Mouse (Mus musculus) urinary bladder, postnatal 36 days (tissue): ENCODE data around the gene Rac2.

ENCODE experiments used
- DNase-seq, 2 experiments: peaks; one replicate each; pipeline ENCODE4 v3.0.0; 2022; ENCODE audit warnings: low spot score in 2 of 2, mixed read lengths in 1 of 2

The Rac2 gene

DNA sequence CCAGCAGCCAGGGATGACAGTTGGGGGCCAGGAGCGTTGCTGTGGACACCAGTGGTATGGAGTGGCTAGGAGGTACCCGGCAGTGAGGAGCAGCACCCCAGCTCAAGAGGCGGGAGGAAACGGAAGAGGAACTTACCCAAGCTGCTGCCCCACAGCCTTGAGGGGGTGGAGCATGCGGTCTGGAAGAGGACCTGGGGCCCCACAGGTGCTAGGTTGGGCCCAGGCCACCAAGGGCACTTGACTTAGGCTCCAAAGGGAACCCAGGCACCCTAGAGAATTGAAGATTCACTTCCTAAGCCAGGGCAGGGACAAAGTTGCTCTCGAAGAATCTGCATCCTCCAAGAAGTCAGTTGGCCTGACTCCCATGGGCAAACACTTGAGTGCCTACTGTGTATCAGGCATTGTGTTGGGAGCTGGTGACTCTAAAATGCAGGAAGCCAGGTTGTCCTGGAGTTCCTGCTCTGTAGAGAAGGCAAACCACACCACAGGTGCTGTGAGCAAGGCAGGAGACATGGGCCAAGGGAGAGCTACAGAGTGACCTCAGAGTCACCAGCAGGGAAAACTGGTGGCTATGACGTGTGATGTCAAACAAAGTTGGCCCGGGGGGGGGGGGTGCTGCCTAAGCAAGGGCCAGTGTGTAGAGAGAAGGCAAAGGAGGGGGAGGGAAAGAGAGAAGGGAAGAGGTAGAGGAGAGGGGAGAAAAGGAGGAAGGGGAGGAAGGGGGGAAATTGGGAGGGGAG, at the start of gene Rac2:
TSS of gene Rac2 (minus strand) at position 126 of the 740 bp plus-strand sequence.
- no peak for DNase-seq

GRCm38 (mm10) chr15:78616973-78617372, 44.4 kb upstream of the Rac2 start:
- DNase-seq: no peak

DNA sequence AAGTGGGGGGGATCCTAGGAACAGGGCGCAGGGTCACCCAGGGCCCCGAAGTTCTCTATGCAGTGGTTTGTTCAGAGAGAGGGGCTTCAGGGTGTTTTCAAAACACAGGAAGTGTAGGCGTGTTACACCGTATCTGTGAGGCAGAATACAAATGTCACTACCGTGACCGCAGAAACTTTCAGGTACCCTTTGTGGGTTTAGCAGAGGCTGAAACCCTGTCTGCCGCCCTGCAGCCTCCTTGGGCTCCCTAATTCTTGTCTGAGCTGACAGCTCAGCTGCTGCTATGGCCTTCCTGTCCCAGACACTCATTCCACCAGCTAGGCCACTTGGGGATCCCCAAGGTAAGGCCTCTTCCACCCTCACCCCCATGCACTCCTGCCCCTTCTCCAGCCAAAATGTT, 42.0 kb upstream of the Rac2 start:
- no peak for DNase-seq

DNA sequence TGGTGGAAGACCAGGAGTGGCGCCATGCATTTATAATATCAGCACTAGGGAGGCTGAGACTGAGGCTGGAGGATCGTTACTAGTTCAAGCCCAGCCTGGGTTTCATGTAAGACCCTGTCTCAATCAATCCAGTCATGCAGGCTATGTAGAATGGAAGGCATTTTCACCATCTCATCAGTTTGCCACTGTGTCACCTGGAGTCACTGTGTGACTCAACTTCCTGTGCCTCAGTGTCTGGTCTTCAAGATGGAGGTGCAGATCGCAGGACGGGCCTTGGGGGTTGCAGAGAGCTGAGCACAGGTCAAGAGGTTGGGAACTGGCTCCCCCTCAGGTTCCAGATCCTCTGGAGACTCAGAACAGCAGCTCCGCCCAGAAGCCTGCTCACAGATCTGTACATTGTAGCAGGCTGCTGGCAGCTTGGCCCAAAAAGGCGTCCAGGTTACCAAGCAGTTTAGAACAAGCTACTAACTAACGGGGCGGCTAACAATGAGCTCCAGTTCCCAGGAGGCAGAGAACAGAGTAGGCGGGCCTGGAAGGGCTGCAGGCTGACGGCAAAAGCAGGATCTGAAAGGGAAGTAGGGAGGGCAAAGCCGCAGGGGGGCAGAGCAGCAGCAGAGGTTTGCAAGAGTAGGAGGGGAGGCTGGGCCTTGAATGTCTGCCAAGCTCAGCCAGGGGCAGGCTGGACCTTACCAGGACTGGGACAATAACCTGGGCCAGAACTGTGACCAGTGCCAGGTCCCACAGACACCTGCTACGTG, 38.3 kb upstream of the Rac2 start:
- DNase-seq: no peak

GRCm38 (mm10) chr15:78607463-78607862, 34.9 kb upstream of the Rac2 start:
- no peak for DNase-seq

- DNase-seq: no peak
Observed at GRCm38 (mm10) chr15:78606059-78606458, 33.5 kb upstream of the Rac2 start.

- no peak for DNase-seq
Observed at GRCm38 (mm10) chr15:78605371-78605791, 32.8 kb upstream of the Rac2 start.

DNA sequence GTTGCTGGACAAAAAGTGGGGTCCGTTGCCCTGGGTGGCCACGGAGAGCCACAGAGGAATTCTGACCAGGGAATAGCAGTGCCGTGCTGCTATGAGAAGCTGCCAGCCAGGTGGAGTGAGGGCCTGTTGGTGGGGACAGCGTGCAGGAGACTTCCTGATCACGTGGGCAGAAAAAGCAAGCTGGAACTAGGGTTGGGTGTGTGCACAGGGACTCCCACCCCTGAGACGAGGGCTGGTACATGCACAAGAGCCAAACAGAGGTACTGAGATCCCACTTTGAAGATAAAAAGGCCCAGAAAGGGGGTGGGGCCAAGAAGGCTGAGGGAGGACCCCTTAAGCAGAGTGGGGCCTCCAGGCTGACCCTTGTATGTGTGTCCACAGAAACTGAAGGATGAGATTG, 31.7 kb upstream of the Rac2 start:
- no peak for DNase-seq

DNA sequence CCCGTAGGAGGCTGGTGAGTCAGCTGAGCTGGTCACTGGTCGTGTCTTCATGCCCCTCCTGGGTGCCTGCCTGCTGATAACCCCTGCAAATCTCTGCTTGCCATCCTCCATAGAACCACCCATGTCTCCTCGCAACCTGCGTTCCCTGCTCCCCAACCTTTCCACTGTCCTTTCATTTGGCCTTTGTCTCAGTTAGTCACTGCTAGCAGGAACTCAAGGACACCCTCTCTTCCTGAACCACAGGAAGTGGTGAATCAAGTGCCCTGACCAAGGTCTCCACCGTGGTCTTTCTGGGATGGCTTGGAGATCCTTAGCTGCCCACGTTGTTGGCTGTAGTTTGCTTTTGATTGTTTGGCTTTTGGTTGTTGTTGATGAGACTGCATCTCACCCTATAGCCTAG, 28.6 kb upstream of the Rac2 start:
- no peak for DNase-seq

DNA sequence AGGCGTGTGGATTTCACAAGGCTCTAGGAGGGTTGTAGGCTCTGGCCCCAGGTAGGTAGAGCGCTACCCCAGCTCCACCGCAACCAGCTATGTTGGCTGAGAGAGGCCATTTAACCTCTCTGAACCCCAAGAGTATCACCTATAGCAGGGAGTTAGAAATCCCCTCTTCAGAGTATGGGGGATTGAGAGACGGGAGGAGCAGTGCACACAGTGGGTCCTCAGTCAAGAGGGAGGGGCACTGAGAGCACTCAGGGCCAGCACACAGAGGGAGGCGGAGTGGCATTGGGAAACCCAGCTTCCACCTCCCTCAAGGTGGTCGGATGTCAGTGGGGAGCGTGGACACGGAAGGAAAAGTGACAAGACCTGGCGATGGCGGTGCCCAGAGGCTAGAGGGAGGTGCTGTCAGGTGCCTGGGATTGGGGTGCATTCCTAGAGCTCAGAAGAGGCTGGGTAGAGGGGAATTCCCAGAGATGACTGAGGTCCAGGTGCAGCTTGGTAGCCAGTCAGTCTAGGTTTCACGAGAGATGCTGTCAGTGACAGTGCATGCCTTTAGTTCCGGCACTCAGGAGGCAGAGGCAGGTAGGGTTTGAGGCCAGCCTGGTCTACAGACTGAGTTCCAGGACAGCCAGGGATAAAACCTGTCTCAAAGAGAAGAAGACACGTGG, 27.1 kb upstream of the Rac2 start:
- no peak for DNase-seq

GRCm38 (mm10) chr15:78599124-78599523, 26.5 kb upstream of the Rac2 start:
- DNase-seq: no peak

- DNase-seq: no peak
Observed at GRCm38 (mm10) chr15:78597729-78598128, 25.1 kb upstream of the Rac2 start.

DNA sequence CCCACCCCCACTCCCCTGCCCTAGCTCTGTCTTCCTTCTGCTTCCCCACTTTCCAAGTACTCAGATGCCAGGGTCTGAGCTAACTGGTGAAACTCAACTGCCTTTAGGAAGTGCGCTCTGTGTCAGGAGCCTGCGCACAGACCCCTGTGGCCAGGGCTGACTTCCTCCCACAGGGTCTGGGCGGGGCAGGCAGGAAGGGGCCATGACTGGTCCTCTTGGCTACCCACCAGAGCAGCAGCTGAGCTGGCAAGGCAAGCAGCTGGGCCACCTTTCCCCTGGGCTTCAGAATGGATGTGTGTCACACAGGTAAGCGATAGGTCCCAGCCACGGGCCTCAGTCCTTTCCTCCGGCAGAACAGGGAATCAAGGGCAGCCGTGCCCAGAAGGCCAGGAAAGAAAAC, 24.3 kb upstream of the Rac2 start, which contains the start of gene Cyth4:
TSS of gene Cyth4 (plus strand) at position 134 of the 400 bp plus-strand sequence.
- DNase-seq: peak in 1 of 2 experiments; percentile 29

DNA sequence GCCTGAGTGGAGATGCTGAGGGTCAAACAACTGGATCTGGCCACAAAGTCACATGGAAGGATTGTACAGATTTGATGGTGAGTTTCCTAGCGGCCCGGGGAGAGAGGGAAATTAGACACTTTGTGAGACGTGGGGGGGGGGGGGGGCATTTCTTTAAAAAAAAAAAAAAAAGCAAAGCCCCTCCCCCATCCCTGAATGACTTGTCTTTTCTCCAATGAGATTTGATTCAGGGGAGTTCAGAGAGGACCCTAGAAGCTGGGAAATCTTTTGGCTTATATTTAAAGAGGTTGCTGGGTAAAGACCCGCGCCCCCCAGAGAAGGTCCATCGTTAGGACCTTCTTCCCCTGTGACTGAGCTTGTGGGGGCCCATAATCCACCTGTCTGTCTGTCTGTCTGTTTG, 23.9 kb upstream of the Rac2 start:
- DNase-seq: no peak

DNA sequence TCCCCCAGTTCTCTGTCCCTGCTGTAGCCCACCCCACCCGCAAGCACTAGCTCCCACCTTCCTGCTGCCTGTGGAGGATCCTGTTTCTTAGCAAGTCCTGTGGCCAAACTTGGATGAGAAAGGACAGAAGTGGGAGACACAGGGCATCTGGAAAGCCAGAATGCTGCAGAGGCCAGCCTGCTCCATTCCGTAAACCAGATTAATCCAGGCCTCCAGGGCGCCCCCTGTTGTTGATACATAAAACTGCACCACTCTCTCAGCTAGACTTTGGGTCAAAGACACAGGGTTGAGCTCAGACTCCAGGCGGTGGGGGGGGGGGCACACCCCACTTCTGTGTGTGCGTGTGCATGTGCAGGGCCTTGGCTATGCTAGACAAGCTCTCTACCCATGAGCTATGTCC, 22.9 kb upstream of the Rac2 start:
- no peak for DNase-seq

DNA sequence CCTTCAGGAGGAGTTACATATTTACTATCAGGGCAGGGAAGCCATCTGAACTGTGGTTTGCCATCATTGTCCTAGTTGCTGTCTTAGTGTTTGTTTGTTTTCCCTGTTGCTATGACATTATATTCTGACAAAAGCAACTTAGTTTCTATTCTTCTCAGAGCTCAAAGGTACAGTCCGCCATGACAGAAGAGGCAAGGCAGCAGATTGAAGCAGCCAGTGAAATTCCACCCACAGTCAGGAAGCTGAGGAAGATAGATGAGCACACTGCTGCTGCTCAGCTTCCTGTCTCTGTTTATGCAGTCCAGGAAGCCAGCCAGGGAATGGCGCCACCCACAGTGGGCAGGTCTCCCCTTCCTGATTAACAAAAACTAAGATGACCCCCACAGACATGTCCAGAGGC, 22.2 kb upstream of the Rac2 start:
- no peak for DNase-seq

DNA sequence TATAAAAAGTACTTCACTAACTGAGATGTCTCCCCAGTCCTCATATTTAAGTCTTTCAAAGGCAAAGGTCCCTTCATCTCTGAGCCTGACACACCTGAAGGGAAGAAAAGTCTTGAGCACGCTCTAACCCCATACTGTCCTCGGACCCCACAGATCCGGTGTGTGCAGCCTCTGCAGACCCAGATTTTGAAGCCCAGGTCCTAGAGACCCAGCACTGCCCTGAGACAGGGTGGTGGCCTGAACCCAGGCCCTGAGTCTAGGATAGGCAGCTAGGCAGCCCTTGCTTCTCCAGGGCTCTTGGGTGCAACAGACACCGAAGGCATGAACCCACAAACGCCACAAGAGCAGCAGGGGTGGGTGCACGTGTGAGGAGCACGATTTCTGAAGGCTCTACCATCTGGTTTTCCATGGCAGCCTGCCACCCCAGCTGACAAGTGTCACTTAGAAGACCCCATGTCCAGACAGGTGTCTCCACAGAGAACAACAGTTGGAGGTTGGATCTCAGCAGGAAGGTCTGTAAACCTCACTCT, 21.4 kb upstream of the Rac2 start:
- no peak for DNase-seq

DNA sequence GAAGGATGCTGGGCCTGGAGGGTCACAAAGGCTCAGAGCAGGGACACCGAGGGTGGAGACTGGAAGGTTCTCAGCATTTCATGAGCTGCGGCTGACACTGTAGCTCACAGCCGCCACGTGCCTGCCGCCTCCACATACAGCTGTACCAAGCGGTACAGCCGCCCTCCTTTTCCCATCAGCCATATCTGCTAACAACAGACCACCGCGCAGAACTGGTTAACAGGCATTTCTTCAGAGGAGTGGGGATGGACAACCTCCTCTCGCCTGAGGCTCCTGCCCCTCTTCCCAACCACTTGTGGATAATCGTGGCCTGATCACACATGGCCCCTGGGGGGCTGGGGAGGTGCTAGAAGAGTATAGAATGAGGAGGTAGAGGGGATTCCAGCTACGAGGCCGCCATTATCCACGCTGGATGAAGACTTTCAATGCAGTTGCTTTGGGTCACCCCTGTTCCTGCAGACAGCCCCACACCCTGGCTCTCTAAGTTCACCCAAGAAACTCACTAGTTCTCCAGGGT, 19.9 kb upstream of the Rac2 start:
- no peak for DNase-seq

DNA sequence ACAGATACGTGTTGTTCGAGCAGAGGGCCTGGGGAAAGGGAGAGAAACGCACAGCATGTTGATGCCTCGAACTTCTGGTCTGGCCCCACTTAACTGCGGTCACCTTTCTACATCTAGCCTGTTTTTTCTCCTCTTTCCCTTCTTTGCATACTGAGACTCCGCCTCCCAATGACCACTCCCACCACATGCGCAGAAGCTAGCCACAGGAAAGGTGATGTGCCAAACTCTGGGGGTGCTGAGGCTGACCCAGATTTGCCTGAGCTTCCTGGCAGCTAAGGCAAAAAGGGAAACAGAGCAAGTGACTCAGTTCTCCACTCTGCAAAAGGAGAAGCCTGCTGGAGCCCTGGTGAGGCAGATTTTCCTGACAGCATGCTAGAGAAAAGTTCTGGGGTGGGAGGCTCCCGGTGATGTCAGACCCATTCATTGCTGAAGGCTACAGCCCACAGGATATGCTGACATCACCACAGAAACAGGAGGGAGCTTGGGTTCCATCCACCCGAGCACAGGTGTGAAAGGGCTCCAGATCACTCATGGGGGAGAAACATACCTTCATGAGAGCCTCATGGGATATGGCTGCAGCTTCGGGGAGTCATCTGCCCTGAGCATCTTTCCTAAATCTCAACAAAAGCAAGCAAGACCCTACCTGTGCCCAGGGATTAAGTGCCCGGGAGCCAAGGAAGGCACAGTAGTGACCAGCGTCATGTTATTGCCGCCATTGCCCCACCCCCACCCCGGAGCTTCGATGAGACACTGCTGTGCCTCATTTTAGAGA, 19.3 kb upstream of the Rac2 start:
- DNase-seq: no peak

- no peak for DNase-seq
Observed at GRCm38 (mm10) chr15:78590785-78591184, 18.2 kb upstream of the Rac2 start.

GRCm38 (mm10) chr15:78589936-78590335, 17.4 kb upstream of the Rac2 start:
- no peak for DNase-seq
